Mouse (Mus musculus): Measurements from ENCODE around the gene Osbpl2.

GRCm38 (mm10) chr2:180090285-180090684 lies 28.8 kb upstream of the Osbpl2 start:
- TF ChIP-seq CTCF (IDR thresholded peaks at IDR 0.05; ENCODE audit: borderline replicate concordance, insufficient read depth, low read depth, low read length), result no peak
- TF ChIP-seq POLR2A (IDR thresholded peaks at IDR 0.05; ENCODE audit: borderline replicate concordance, insufficient read depth, low read length), result no peak

Data from cerebellum, adult 2 months (tissue).